Mouse (Mus musculus) olfactory bulb, adult 2 months (tissue): ENCODE measurements around the gene Kdm1b. TPM values are rescaled to one million over a fixed set of nuclear protein-coding genes. Genes with fewer than 3 reads are reported as not detected.

Source experiments
- H3K27ac ChIP-seq: fragments of 200-500 bp; 2 replicates; pipeline ENCODE4 v1.5.1; 2012; ENCODE audit warnings: low read depth, low read length; ENCODE audit not compliant: insufficient read depth
- H3K4me1 ChIP-seq: fragments of 200-500 bp; 2 replicates; pipeline ENCODE4 v1.6.1; 2012; ENCODE audit warnings: low read length; ENCODE audit not compliant: control insufficient read depth, insufficient read depth
- H3K4me3 ChIP-seq: fragments of 200-500 bp; 2 replicates; pipeline ENCODE4 v1.5.1; 2012; ENCODE audit warnings: mild to moderate bottlenecking, low read depth, low read length, moderate library complexity; ENCODE audit not compliant: insufficient read depth
- CTCF ChIP-seq: fragments of 200-500 bp; IDR thresholded peaks from 2 replicates; pipeline ENCODE4 v1.5.1; 2012; ENCODE audit warnings: low read depth, mild to moderate bottlenecking, low read length, moderate library complexity; ENCODE audit not compliant: insufficient read depth
- POLR2A ChIP-seq: fragments of 200-500 bp; IDR thresholded peaks from 2 replicates; pipeline ENCODE4 v1.6.1; 2012; ENCODE audit warnings: mild to moderate bottlenecking, low read depth, low read length, moderate library complexity; ENCODE audit not compliant: insufficient read depth
- WGBS: fragments of 180-500 bp; shearing (Covaris S2); methylation state at CpG from one replicate; pipeline ENCODE4 v1.1.7; 2018; 5-methylcytosine and 5-hydroxymethylcytosine counted together
- polyA plus RNA-seq: library from polyadenylated mRNA; stranded (reverse); fragments of >200 nt; gene quantifications from 2 replicates; pipeline ENCODE4 v1.2.4, GENCODE M21; 2012; ENCODE audit warnings: low replicate concordance; ENCODE audit not compliant: missing spikeins, insufficient read depth, insufficient read length

Kdm1b gene
- polyA plus RNA-seq, 1 experiment = not detected

GRCm38 (mm10) chr13:47020798-47021197 lies 22.5 kb upstream of the Kdm1b start:
- TF ChIP-seq CTCF (no peak), POLR2A (no peak)
- no peak overlapping the region for H3K27ac ChIP-seq
- no peak overlapping the region for H3K4me3 ChIP-seq
- no peaks in the 10 kb centered on the region for H3K4me1 ChIP-seq
- 71% methylated on average over 7 of the region's 7 CpGs for WGBS

- 85% methylated on average over 17 of the region's 17 CpGs for WGBS
- Histone ChIP-seq H3K4me3 (no peak overlapping the region), H3K27ac (no peak overlapping the region), H3K4me1 (no peaks in the 10 kb centered on the region)
- TF ChIP-seq CTCF = no peak
- TF ChIP-seq POLR2A = no peak
Observed at GRCm38 (mm10) chr13:47030376-47031107, 12.8 kb upstream of the Kdm1b start.

GRCm38 (mm10) chr13:47033602-47034001 lies 9.7 kb upstream of the Kdm1b start:
- 90% methylated on average over 4 of the region's 4 CpGs for WGBS
- Histone ChIP-seq H3K27ac (no peak overlapping the region), H3K4me3 (no peak overlapping the region), H3K4me1 (no peaks in the 10 kb centered on the region)
- no peak for TF ChIP-seq POLR2A
- TF ChIP-seq CTCF = no peak

GRCm38 (mm10) chr13:47037946-47038345 lies 5.4 kb upstream of the Kdm1b start:
- H3K4me1 ChIP-seq = 0 out of 2 replicates have a peak, but pooled peaks cover 2% of the 10 kb centered on the region
- TF ChIP-seq CTCF = no peak
- H3K4me3 ChIP-seq = no peak overlapping the region
- 75% methylated on average over 6 of the region's 6 CpGs for WGBS
- no peak overlapping the region for H3K27ac ChIP-seq

GRCm38 (mm10) chr13:47040061-47040460 lies 3.2 kb upstream of the Kdm1b start:
- 91% methylated on average over 5 of the region's 5 CpGs for WGBS
- H3K27ac ChIP-seq = no peak overlapping the region
- H3K4me3 ChIP-seq = no peak overlapping the region
- H3K4me1 ChIP-seq = peaks cover 13% of the 10 kb centered on the region
- TF ChIP-seq POLR2A = no peak
- no peak for TF ChIP-seq CTCF

- Histone ChIP-seq H3K27ac (no peak overlapping the region), H3K4me1 (peaks cover 13% of the 10 kb centered on the region), H3K4me3 (no peak overlapping the region)
- WGBS = 52% methylated on average over 8 of the region's 8 CpGs
- TF ChIP-seq POLR2A (no peak), CTCF (no peak)
Observed at GRCm38 (mm10) chr13:47042024-47042633, 1.2 kb upstream of the Kdm1b start.

- Histone ChIP-seq H3K4me3 (peak overlapping the region; percentile 92), H3K27ac (no peak overlapping the region), H3K4me1 (peaks cover 13% of the 10 kb centered on the region)
- 2% methylated on average over 45 of the region's 45 CpGs for WGBS
- TF ChIP-seq CTCF = no peak
- no peak for TF ChIP-seq POLR2A
Observed at GRCm38 (mm10) chr13:47043833-47044616, 726 bp downstream of the Kdm1b start.

- TF ChIP-seq POLR2A (no peak), CTCF (no peak)
- Histone ChIP-seq H3K4me1 (peaks cover 13% of the 10 kb centered on the region), H3K27ac (no peak within 1 kb of the TSS), H3K4me3 (peak within 1 kb of the TSS; percentile 92)
- WGBS = 18% methylated on average over 10 of the region's 10 CpGs
Observed at GRCm38 (mm10) chr13:47044617-47044947, 1.3 kb downstream of the Kdm1b start, which contains the start of gene Tpmt. Gene Tpmt (minus strand): TSS chr13:47044737.

GRCm38 (mm10) chr13:47047996-47048395 lies 4.7 kb downstream of the Kdm1b start:
- Histone ChIP-seq H3K4me3 (no peak overlapping the region), H3K4me1 (peaks cover 11% of the 10 kb centered on the region), H3K27ac (no peak overlapping the region)
- WGBS = 92% methylated on average over 4 of the region's 4 CpGs
- no peak for TF ChIP-seq CTCF
- TF ChIP-seq POLR2A = no peak
